Mouse (Mus musculus) spleen, adult 2 months (tissue): ENCODE measurements around the gene Asprv1.

Experiments
- CTCF ChIP-seq: fragments of 200-500 bp; IDR thresholded peaks from 2 replicates; pipeline ENCODE4 v1.5.1; 2011; ENCODE audit warnings: mild to moderate bottlenecking, inconsistent platforms; ENCODE audit not compliant: insufficient read depth, insufficient read length, insufficient replicate concordance; ENCODE audit errors: extremely low read depth
- POLR2A ChIP-seq: fragments of 200-500 bp; IDR thresholded peaks from 2 replicates; pipeline ENCODE4 v1.6.1; 2011; ENCODE audit warnings: low read depth, low read length, inconsistent platforms

- TF ChIP-seq CTCF (no peak), POLR2A (no peak)
Observed at GRCm38 (mm10) chr6:86624074-86625030, 3.6 kb upstream of the Asprv1 start.
